Mouse (Mus musculus) spleen, adult 2 months (tissue): ENCODE measurements around the gene Wsb1. TPM values are rescaled to one million over a fixed set of nuclear protein-coding genes. Genes with fewer than 3 reads are reported as not detected.
"Not testable (repeated sequence)": the region's sequence is repeated elsewhere in the genome, so short reads cannot be mapped to it uniquely, and the experiment has no call there.

Source experiments
- DNase-seq, 2 experiments: peaks; one replicate each; pipeline versions ENCODE4 v3.0.0 to v3.0.0-alpha.2; 2012 to 2021; ENCODE audit warnings: low spot score in 2 of 2, low read depth in 1 of 2
- H3K27ac ChIP-seq: fragments of 200-500 bp; 2 replicates; pipeline ENCODE4 v1.5.1; 2012; ENCODE audit warnings: low read length, inconsistent platforms; ENCODE audit not compliant: insufficient read depth
- H3K27me3 ChIP-seq: fragments of 200-500 bp; 2 replicates; pipeline ENCODE4 v1.6.1; 2012; ENCODE audit warnings: mild to moderate bottlenecking, moderate library complexity, low read length, inconsistent platforms; ENCODE audit not compliant: control insufficient read depth, insufficient read depth
- H3K36me3 ChIP-seq: fragments of 200-500 bp; 2 replicates; pipeline ENCODE4 v1.6.1; 2012; ENCODE audit warnings: mild to moderate bottlenecking, low read length, inconsistent platforms; ENCODE audit not compliant: control insufficient read depth, insufficient read depth
- H3K4me1 ChIP-seq: fragments of 200-500 bp; 2 replicates; pipeline ENCODE4 v1.6.1; 2011; ENCODE audit warnings: inconsistent platforms; ENCODE audit not compliant: control insufficient read depth, insufficient read depth, insufficient read length
- H3K4me3 ChIP-seq: fragments of 200-500 bp; 2 replicates; pipeline ENCODE4 v1.5.1; 2011; ENCODE audit warnings: mild to moderate bottlenecking, inconsistent platforms; ENCODE audit not compliant: insufficient read depth, insufficient read length; ENCODE audit errors: extremely low read depth
- CTCF ChIP-seq: fragments of 200-500 bp; IDR thresholded peaks from 2 replicates; pipeline ENCODE4 v1.5.1; 2011; ENCODE audit warnings: mild to moderate bottlenecking, inconsistent platforms; ENCODE audit not compliant: insufficient read depth, insufficient read length, insufficient replicate concordance; ENCODE audit errors: extremely low read depth
- POLR2A ChIP-seq: fragments of 200-500 bp; IDR thresholded peaks from 2 replicates; pipeline ENCODE4 v1.6.1; 2011; ENCODE audit warnings: low read depth, low read length, inconsistent platforms
- WGBS: fragments of 180-500 bp; shearing (Covaris S2); methylation state at CpG from one replicate; pipeline ENCODE4 v1.1.7; 2018; 5-methylcytosine and 5-hydroxymethylcytosine counted together
- polyA plus RNA-seq: library from polyadenylated mRNA; depleted of rRNA; stranded (reverse); fragments of >200 nt; gene quantifications from 2 replicates; pipeline ENCODE4 v1.2.3, GENCODE M21; 2012

Wsb1 gene
- polyA plus RNA-seq, 1 experiment = 30.1 TPM

DNA sequence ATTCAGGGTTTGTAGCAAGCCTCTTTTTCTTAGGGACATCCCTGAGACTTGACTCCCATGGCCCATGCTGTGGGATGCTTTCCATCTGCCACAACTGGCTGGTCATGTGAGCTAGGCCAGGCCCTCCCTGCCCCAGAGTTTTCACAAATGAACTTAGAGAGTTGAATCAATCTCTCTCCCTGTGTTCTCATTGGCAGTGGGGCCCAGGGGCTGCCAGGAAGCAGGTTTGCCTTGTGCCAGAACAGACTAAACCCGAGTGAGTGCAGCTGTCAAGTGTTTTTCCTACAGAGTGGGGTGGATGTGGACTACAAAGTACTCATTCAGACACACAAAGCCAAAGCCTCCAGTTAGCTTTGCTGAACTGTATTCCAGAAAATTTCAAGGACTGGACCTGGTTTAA lies 12.7 kb upstream of the Wsb1 start:
- H3K4me3 ChIP-seq = no peak overlapping the region
- no peaks in the 10 kb centered on the region for H3K36me3 ChIP-seq
- no peaks in the 10 kb centered on the region for H3K4me1 ChIP-seq
- H3K27ac ChIP-seq = no peak overlapping the region
- 22% methylated on average over 1 of the region's 1 CpGs for WGBS
- no peaks in the 10 kb centered on the region for H3K27me3 ChIP-seq
- no peak for DNase-seq
- TF ChIP-seq POLR2A (no peak), CTCF (no peak)

DNA sequence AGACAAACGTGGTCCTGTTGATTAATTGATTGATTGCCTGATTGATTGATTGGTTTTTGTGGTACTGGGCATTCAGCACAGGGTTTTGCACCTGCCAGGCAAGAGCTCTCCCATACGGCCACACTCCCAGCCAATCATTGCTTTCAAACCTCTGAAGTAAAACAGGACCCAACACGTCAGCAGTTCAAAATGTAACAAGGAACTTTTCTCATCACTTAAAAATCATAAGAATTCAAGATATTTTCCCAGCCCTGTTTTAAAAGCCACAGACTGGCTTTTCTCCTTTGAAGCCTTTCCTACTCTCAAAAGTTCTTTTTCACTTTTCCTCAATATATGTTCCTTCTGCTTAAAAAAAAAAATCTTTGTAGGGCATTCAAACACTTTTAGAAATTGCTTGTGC lies 9.9 kb upstream of the Wsb1 start:
- 74% methylated on average over 3 of the region's 3 CpGs for WGBS

DNA sequence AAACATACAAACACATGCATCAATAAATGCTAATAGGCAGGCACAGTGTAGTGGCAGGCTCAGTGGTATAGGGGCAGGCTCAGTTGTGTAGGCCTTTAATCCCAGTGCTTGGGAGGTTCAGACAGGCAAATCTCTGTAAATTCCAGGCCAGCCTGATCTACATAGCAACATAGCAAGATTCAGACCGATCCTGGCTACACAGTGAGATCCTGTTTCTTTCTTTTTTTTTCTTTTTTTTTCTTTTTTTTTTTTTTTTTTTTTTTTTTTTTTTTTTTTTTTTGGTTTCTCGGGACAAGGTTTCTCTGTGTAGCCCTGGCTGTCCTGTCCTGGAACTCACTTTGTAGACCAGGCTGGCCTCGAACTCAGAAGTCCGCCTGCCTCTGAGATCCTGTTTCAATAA lies 5.7 kb upstream of the Wsb1 start:
- not testable (repeated sequence) for H3K4me1 ChIP-seq, H3K36me3 ChIP-seq, H3K4me3 ChIP-seq, H3K27ac ChIP-seq, H3K27me3 ChIP-seq, DNase-seq
- 84% methylated on average over 4 of the region's 4 CpGs for WGBS

More for the DNA sequence above, 9.9 kb upstream of the Wsb1 start:
- H3K36me3 ChIP-seq = no peaks in the 10 kb centered on the region
- no peaks in the 10 kb centered on the region for H3K4me1 ChIP-seq
- H3K27me3 ChIP-seq = no peaks in the 10 kb centered on the region
- H3K27ac ChIP-seq = no peak overlapping the region
- TF ChIP-seq CTCF (no peak), POLR2A (no peak)
- no peak for DNase-seq
- no peak overlapping the region for H3K4me3 ChIP-seq

DNA sequence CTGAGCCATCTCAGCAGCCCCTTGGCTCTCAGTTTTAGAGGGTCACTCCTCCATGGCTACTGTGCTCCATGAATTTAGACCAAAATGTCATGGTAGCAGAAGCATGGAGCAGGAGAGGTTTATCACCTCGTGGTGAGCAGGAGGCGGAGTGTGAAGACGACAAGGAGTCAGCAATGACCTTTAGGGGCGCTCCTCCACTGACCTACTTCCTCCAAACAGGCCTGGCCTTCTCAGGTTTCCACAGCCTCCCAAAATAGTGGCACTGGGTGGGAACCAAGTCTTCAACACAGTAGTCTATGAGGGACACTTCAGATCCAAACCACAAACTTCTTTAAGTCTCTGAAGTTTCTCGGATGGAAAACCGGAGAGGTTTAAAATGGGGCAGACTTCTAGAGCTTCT lies 4.3 kb upstream of the Wsb1 start:
- TF ChIP-seq CTCF = no peak
- TF ChIP-seq POLR2A = no peak

DNA sequence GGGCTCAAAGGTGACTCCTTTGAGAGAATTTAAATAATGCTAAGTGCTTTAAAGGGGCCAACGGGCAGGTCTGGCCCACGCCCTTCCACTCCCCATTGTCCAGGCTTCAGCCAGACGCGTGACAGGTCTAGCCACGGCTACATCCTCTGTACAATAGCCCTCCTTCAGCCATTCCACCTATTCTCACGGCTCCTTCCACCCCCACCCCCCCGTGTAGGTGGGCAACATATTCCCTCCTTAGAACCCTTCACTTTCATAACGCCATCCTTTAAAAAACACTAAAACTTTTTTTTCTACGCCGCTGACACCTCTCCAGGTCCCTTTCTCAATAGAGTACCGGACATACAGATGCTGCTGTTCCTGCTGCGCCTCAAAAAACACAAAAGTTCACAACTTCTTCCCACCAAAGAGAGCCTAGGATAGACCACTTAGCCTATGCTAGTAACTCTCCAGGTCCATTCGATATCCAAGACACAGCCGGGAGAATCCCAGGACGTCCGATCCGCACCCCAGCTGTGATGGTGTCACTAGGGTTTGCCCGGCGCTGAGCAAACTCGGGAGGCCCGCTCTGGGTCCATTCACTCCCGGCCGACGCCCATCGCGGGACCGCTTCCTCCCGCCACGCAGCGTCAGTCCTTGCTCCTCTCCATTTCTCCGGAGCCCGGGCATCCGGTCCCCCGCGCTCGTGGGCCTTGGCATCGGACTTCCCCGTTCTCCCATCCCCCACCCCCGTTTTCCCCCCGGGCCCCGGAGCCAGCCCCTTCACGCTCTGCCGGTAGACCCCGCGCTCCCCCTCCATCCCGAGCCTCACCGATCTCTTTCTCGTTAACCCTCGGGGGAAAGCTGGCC lies 705 bp downstream of the Wsb1 start:
- H3K4me1 ChIP-seq = peaks cover 9% of the 10 kb centered on the region; the same call in 1 of the 2 replicates
- 1% methylated on average over 49 of the region's 49 CpGs for WGBS
- no peak for TF ChIP-seq POLR2A
- TF ChIP-seq CTCF = no peak
- DNase-seq = peak in 1 of 2 experiments; percentile 47
- H3K27ac ChIP-seq = peak overlapping the region; percentile 96
- H3K27me3 ChIP-seq = no peaks in the 10 kb centered on the region
- peaks cover 10% of the 10 kb centered on the region for H3K36me3 ChIP-seq
- peak overlapping the region; percentile 95 for H3K4me3 ChIP-seq

More for the DNA sequence above, 4.3 kb upstream of the Wsb1 start:
- H3K36me3 ChIP-seq = no peaks in the 10 kb centered on the region
- peaks cover 4% of the 10 kb centered on the region; the same call in 1 of the 2 replicates for H3K4me1 ChIP-seq
- H3K27me3 ChIP-seq = no peaks in the 10 kb centered on the region
- H3K27ac ChIP-seq = no peak overlapping the region
- DNase-seq = no peak
- WGBS = 70% methylated on average over 6 of the region's 6 CpGs
- H3K4me3 ChIP-seq = no peak overlapping the region

DNA sequence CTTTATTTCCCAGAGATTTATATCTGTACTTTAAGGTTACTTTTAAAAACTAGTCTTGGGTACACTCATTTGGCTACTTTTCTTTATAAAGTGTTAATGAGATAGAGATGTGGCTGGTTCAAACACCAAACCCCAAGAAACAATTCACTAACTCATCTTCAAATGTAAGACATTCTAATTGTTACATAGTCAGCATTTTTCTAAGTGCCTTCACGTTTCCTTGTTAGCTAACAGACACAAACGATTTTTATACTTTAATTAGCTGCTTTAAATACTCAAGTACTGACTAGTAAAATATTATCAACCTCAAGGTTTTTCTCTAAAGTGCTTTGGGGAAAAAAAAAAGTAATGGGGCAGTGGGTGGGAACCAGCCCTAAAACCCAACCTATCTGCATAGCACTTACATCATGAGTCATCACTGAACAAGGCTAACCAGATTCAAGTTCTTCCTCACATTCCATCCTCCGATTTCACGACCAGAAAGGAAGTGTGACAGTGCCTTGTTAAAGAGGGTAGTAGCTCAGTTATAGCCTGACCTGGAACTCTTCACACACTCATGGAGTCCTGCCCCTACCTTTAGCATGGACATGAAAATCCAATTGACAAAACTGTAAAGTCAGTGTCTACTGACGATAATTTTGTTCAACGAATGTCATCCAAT lies 1.5 kb downstream of the Wsb1 start:
- DNase-seq = no peak
- peaks cover 9% of the 10 kb centered on the region; the same call in 1 of the 2 replicates for H3K4me1 ChIP-seq
- H3K4me3 ChIP-seq = peak overlapping the region; percentile 95
- H3K27ac ChIP-seq = no peak overlapping the region
- 7% methylated on average over 6 of the region's 6 CpGs for WGBS
- peaks cover 12% of the 10 kb centered on the region for H3K36me3 ChIP-seq
- no peaks in the 10 kb centered on the region for H3K27me3 ChIP-seq
- TF ChIP-seq CTCF (no peak), POLR2A (no peak)

DNA sequence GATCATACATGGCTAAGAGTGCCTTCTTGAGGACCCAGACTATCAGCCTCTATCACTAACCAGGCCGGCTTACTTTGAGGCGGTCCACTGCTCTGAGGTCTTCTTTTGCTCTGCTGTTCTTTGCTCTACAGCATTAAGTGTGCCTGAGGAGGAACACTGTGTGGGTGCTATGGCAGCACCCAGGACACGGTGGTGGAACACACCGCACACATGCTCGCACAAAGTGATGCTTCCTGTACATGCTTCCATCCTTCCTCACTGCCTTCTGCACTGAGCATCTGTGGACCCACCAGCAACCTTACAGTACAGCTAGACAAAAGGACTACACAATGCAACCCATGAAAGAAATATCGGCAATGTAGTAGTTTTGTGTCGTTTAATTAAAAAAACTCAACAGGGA lies 15.4 kb downstream of the Wsb1 start:
- Histone ChIP-seq H3K36me3 (peaks cover 34% of the 10 kb centered on the region), H3K27ac (no peak overlapping the region), H3K4me3 (no peak overlapping the region), H3K27me3 (no peaks in the 10 kb centered on the region), H3K4me1 (no peaks in the 10 kb centered on the region)
- DNase-seq = no peak
- TF ChIP-seq POLR2A = no peak
- TF ChIP-seq CTCF = no peak
- 97% methylated on average over 7 of the region's 7 CpGs for WGBS
